Mouse (Mus musculus): ENCODE results near the gene Olfr48.

Gene Olfr48

GRCm38 (mm10) chr2:89848105-89848504, at the start of gene Olfr48:
Olfr48 (minus strand) TSS chr2:89848205.
- no peak for DNase-seq

- no peak for DNase-seq
These were observed 30.1 kb upstream of the Olfr48 start, which contains the start of gene Olfr1257 for GRCm38 (mm10) chr2:89878137-89878536. Olfr1257 (plus strand) TSS chr2:89878437.

GRCm38 (mm10) chr2:89849230-89849629, 1.2 kb upstream of the Olfr48 start:
- DNase-seq = no peak

GRCm38 (mm10) chr2:89841455-89841854, 6.5 kb downstream of the Olfr48 start, which contains the start of gene Olfr1256:
Olfr1256 (minus strand) TSS chr2:89841555.
- DNase-seq = no peak

GRCm38 (mm10) chr2:89820216-89820615, 27.8 kb downstream of the Olfr48 start:
- DNase-seq = no peak

GRCm38 (mm10) chr2:89811751-89812150, 36.3 kb downstream of the Olfr48 start, which contains the start of gene Olfr1255:
Olfr1255 (plus strand) TSS chr2:89812051.
- no peak for DNase-seq

- no peak for DNase-seq
These were observed 37.3 kb downstream of the Olfr48 start for GRCm38 (mm10) chr2:89810751-89811150.

GRCm38 (mm10) chr2:89799583-89799982, 48.4 kb downstream of the Olfr48 start:
- DNase-seq = no peak

GRCm38 (mm10) chr2:89793519-89793918, 54.5 kb downstream of the Olfr48 start, which contains the start of gene Olfr1254:
Olfr1254 (minus strand) TSS chr2:89793619.
- DNase-seq = no peak
